Mouse (Mus musculus) embryonic facial prominence, embryonic 14.5 days (tissue): ENCODE measurements around the gene 2700049A03Rik. TPM values are rescaled to one million over a fixed set of nuclear protein-coding genes. Genes with fewer than 3 reads are reported as not detected.

Experiments
- ATAC-seq: fragments of 200-750 bp; cut with Nextera tagmentation; 2 replicates; pipeline ENCODE4 v1.8.0; 2017; ENCODE audit warnings: low read depth, moderate number of reproducible peaks, moderate TSS enrichment
- DNase-seq: peaks from one replicate; pipeline ENCODE4 v3.0.0-alpha.2; 2015; ENCODE audit warnings: low spot score
- H3K27ac ChIP-seq: fragments of 300-500 bp; sonication (generic); replicated peaks from 2 replicates; pipeline ENCODE4 v1.5.1; 2014; ENCODE audit warnings: low read depth, mild to moderate bottlenecking, low read length, moderate library complexity
- H3K27me3 ChIP-seq: fragments of 300-500 bp; sonication (generic); replicated peaks from 2 replicates; pipeline ENCODE4 v1.6.1; 2014; ENCODE audit warnings: low read length; ENCODE audit not compliant: control insufficient read depth, insufficient read depth
- H3K36me3 ChIP-seq: fragments of 300-500 bp; sonication (generic); 2 replicates; pipeline ENCODE4 v1.6.1; 2014; ENCODE audit warnings: low read length, mixed read lengths; ENCODE audit not compliant: control insufficient read depth, insufficient read depth
- H3K4me1 ChIP-seq: fragments of 300-500 bp; sonication (generic); 2 replicates; pipeline ENCODE4 v1.6.1; 2014; ENCODE audit warnings: antibody characterized with exemption, low read length; ENCODE audit not compliant: control insufficient read depth, insufficient read depth
- H3K4me2 ChIP-seq: fragments of 300-500 bp; sonication (generic); 2 replicates; pipeline ENCODE4 v1.6.1; 2014; ENCODE audit warnings: low read depth, mild to moderate bottlenecking, low read length, moderate library complexity, mixed read lengths
- H3K4me3 ChIP-seq: fragments of 300-500 bp; sonication (generic); 2 replicates; pipeline ENCODE4 v1.5.1; 2014; ENCODE audit warnings: low read depth, mild to moderate bottlenecking, low read length
- H3K9ac ChIP-seq: fragments of 300-500 bp; sonication (generic); 2 replicates; pipeline ENCODE4 v1.6.1; 2014; ENCODE audit warnings: low read depth, mild to moderate bottlenecking, low read length, moderate library complexity, mixed read lengths
- H3K9me3 ChIP-seq: fragments of 300-500 bp; sonication (generic); 2 replicates; pipeline ENCODE4 v1.6.1; 2016; ENCODE audit warnings: low read length; ENCODE audit not compliant: control insufficient read depth
- WGBS: fragments of 180-500 bp; shearing (Covaris S2); extraction: QIAGEN DNeasy Blood & Tissue Kit; methylation state at CpG from one replicate; pipeline ENCODE4 v1.1.7; 2014; 5-methylcytosine and 5-hydroxymethylcytosine counted together
- polyA plus RNA-seq: library from polyadenylated mRNA; unstranded; fragments of >200 nt; fragmentation: Nextera tagmentation; extraction: Ambion mirVana; gene quantifications from 2 replicates; pipeline ENCODE4 v1.2.1, GENCODE M21; 2014

2700049A03Rik gene
- polyA plus RNA-seq, 1 experiment from 2014 or later: 11.2 TPM

DNA sequence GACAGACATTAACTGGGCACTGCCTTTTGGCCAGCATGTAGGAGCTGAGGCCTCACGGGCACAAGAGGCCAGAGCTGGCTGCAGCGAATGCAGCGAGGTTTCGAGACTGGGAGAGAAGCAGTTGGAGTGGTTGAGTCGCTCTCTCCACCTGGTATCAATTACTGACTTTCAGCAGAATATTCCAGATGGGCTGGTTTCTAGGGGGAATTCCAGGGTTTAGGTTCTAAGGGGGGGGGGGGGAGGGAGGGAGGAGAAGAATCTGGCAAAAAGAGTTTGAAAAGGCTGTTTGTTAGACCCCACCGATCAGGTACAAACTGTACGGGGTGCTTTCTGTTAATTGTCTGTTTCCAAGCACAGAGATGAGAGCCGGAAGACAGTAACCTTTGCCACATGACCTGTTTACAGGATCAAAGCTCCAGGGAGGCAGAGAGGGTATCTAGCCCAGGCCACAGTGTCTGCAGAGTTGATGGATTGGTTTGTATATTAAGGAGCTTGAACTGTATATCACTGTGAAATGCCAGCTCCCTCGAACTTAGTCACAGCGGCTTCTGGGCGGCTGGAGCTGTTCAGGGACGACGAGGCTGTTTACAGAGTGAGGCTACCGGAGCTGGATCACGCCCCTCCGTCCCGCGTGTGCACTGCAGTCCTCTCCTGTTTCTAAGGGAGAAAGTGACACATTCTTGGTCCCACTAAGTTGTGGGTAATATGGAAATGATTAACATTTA is 121.7 kb downstream of the 2700049A03Rik start:
- peak; percentile 44; the same call in 1 of the 2 replicates for ATAC-seq
- H3K4me3 ChIP-seq: no peak overlapping the region

DNA sequence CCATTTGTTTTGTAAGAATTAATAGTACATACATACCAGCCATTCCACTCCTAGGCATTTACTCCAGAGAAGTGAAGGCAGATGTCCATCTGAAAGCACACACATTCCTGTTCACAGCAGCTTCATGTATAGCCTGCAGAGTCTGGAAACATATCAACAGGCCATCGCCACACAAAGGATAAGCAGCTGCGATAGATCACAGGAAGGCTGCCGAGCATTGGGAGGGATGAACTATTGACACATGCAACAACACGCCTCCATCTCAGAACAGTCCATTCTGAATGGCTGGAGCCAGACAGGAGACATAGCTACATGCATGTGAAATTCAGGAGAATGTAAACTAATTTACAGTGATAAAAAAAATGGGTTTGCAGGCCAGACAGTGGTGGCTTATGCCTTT is 127.6 kb downstream of the 2700049A03Rik start:
- Histone ChIP-seq H3K9ac (no peak overlapping the region), H3K4me2 (no peak overlapping the region), H3K36me3 (no peaks in the 10 kb centered on the region), H3K4me1 (no peaks in the 10 kb centered on the region), H3K27ac (no peak overlapping the region), H3K9me3 (peaks cover 9% of the 10 kb centered on the region; the same call in 1 of the 2 replicates), H3K27me3 (no peaks in the 10 kb centered on the region), H3K4me3 (no peak overlapping the region)
- DNase-seq: no peak
- WGBS: 65% methylated on average over 4 of the region's 4 CpGs
- ATAC-seq: no peak

More for the DNA sequence above, 121.7 kb downstream of the 2700049A03Rik start:
- WGBS: 11% methylated on average over 18 of the region's 18 CpGs
- H3K4me2 ChIP-seq: peak overlapping the region; percentile 41
- H3K9ac ChIP-seq: no peak overlapping the region
- peaks cover 16% of the 10 kb centered on the region; the same call in 1 of the 2 replicates for H3K4me1 ChIP-seq
- H3K27me3 ChIP-seq: no peaks in the 10 kb centered on the region
- H3K36me3 ChIP-seq: no peaks in the 10 kb centered on the region
- peak; percentile 76 for DNase-seq
- H3K27ac ChIP-seq: peak overlapping the region; percentile 67
- peaks cover 9% of the 10 kb centered on the region; the same call in 1 of the 2 replicates for H3K9me3 ChIP-seq

DNA sequence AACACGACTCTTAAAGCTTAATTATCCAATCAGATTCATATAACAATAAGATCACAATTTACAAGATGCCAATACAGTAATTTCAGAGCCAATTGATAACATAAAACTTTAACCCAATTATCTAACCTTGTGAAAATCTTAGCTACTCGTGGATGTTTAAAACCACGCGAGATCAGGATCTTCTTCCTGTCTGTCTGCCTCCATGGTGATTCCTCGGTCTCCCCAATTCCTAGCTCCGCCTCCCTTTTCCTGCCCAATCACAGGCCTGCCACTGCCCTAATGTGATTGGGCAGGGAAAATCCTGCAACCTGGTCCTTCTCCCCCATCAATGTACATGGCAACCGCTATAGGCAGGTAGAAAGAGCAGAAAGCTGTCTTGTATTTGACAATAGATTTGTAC is 132.7 kb downstream of the 2700049A03Rik start:
- H3K4me3 ChIP-seq: no peak overlapping the region
- no peak overlapping the region for H3K27ac ChIP-seq
- no peaks in the 10 kb centered on the region for H3K4me1 ChIP-seq
- no peak overlapping the region for H3K4me2 ChIP-seq
- no peaks in the 10 kb centered on the region for H3K27me3 ChIP-seq
- H3K9ac ChIP-seq: no peak overlapping the region
- H3K36me3 ChIP-seq: no peaks in the 10 kb centered on the region
- 90% methylated on average over 7 of the region's 7 CpGs for WGBS
- H3K9me3 ChIP-seq: 0 out of 2 replicates have a peak, but pooled peaks cover under 1% of the 10 kb centered on the region
- no peak for ATAC-seq
- DNase-seq: no peak

DNA sequence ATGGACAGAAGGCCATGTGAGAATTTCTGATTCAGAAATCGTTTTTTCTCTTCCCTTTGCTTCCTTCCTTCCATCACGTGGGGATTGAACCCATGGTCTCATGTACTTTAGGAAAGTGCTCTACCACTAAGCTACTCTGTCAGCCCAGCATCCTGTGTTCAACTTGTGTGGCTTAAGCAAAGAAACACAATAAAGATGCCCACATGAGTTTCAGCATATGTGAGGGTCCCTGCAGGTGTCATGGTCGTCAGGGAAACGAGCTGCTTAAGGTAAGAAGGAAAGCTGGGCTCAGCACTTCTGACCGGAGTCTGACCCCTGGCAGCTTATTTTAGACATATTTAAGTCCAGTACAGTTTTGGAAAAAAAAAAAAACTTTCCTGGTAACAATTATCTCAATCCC is 134.5 kb downstream of the 2700049A03Rik start:
- 59% methylated on average over 5 of the region's 5 CpGs for WGBS
- Histone ChIP-seq H3K4me3 (no peak overlapping the region), H3K36me3 (no peaks in the 10 kb centered on the region), H3K27me3 (no peaks in the 10 kb centered on the region), H3K27ac (no peak overlapping the region), H3K4me2 (no peak overlapping the region), H3K9me3 (0 out of 2 replicates have a peak, but pooled peaks cover 3% of the 10 kb centered on the region), H3K4me1 (no peaks in the 10 kb centered on the region), H3K9ac (no peak overlapping the region)
- DNase-seq (no peak), ATAC-seq (no peak)

DNA sequence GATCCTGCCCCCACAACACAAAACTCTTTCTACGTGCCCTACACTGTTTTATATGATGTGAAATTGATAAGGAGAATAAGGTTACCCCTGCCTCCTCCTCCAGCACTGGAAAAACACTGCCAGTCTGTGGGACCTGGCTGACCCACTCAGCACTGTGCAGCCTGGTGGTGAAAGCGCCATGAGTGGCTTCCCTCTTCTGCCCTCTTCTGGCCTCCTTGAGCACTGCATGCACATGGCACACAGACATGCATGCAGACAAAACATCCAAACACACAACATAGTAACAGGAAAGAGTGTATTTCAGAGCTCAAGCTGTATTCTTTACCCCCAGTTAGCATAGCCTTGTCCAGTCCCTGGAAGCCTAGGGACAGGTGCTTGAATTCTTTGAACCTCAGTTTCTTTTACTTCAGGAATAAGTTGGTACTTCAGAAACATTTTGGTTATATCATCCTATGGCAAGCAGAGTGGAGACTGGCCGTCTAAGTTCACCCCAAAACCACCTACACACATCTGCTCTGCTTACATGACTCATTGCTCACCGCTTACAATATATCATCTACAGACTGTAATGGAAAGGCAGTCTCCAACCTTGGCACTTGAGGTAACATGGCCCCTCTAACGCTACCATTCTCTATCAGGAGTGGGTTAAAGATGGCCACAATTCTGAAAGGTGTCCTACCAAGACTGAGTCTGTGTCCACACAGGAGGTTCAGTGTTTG is 138.0 kb downstream of the 2700049A03Rik start:
- Histone ChIP-seq H3K4me1 (peaks cover 5% of the 10 kb centered on the region; the same call in 1 of the 2 replicates), H3K4me3 (no peak overlapping the region), H3K4me2 (no peak overlapping the region), H3K36me3 (no peaks in the 10 kb centered on the region), H3K9ac (no peak overlapping the region), H3K9me3 (0 out of 2 replicates have a peak, but pooled peaks cover 3% of the 10 kb centered on the region), H3K27ac (no peak overlapping the region), H3K27me3 (no peaks in the 10 kb centered on the region)
- ATAC-seq (no peak), DNase-seq (no peak)
- 89% methylated on average over 5 of the region's 5 CpGs for WGBS

DNA sequence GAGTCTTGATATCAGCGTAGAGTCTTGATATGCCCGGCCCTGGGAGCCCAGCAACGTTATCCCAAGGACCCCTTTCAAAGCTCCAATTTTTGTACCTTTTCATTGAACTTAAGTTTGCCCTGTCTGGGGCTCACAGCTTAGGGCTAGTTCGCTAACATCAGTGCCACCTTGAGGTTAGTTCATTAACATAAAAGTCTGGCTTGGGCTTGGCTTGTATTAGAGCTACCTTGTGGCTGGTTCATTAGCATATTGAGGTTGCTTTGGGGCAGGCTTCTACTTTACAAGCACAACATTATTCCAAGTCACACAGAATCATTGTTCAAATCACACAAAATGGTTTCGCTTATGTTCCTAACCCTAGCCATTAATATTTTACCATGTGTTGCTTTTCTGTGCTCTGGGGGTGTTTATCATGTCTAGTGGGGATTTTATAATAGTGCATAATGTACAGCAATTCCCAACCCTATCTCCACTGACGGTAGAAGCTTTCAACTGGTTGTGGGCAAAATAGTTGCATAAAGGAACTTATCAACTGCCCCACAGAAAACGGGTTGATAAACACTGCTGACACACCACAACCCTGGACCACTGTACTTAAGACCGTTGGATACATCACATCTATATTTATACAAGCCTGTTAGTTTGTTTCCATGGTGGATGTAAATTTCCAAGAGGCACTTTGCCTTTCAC is 139.4 kb downstream of the 2700049A03Rik start:
- Histone ChIP-seq H3K27me3 (no peaks in the 10 kb centered on the region), H3K27ac (no peak overlapping the region), H3K36me3 (no peaks in the 10 kb centered on the region), H3K4me2 (no peak overlapping the region), H3K9ac (no peak overlapping the region), H3K4me3 (no peak overlapping the region), H3K9me3 (0 out of 2 replicates have a peak, but pooled peaks cover 3% of the 10 kb centered on the region), H3K4me1 (peaks cover 5% of the 10 kb centered on the region; the same call in 1 of the 2 replicates)
- 82% methylated on average over 8 of the region's 8 CpGs for WGBS
- DNase-seq (no peak), ATAC-seq (no peak)

DNA sequence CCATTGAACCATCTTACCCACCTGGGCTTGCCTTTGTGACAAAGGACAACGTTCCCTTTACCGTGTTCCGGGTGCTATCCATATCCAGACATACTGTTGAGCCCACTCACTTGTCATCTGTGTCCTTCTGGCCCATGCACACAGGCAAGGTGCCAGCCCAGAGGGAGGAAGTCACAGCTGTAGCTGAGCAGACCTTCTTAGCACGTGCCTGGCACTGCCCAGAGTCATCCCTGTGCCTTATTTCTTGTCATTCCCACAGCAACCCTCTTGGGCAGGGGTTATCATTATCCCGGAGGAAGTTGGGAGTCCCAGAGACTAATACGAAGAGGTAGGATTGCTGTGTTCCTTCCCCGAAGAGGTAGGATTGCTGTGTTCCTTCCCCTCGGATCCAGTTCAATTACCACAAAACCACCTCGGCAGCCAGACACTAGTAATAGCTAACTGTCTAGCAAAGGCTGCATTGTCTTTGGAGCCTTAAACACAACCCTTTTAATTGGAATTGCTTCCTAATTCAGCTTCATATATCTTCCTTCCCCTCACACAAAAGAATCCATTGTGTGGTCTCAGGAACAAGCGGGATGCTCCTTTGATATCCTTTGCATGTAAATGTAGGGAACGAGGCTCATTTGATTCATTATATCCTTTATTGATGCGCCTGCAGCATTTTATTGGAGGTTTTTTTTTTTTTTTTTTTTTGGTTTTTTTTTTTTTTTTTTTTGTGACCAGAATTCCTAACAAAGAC is 143.0 kb downstream of the 2700049A03Rik start:
- H3K9me3 ChIP-seq: peaks cover 7% of the 10 kb centered on the region
- ATAC-seq (no peak), DNase-seq (no peak)
- H3K27ac ChIP-seq: no peak overlapping the region
- no peaks in the 10 kb centered on the region for H3K36me3 ChIP-seq
- no peak overlapping the region for H3K9ac ChIP-seq
- WGBS: 55% methylated on average over 12 of the region's 12 CpGs
- H3K27me3 ChIP-seq: no peaks in the 10 kb centered on the region
- no peak overlapping the region for H3K4me3 ChIP-seq
- H3K4me2 ChIP-seq: no peak overlapping the region
- peaks cover 5% of the 10 kb centered on the region; the same call in 1 of the 2 replicates for H3K4me1 ChIP-seq
